Mouse (Mus musculus): ENCODE data around the gene Nos2. TPM values are rescaled to one million over a fixed set of nuclear protein-coding genes. Genes with fewer than 3 reads are reported as not detected.

The Nos2 gene
- 0.92 and 1.2 TPM in 2 replicates for polyA plus RNA-seq (2015; fragmentation: Nextera tagmentation; extraction: Ambion mirVana)

DNA sequence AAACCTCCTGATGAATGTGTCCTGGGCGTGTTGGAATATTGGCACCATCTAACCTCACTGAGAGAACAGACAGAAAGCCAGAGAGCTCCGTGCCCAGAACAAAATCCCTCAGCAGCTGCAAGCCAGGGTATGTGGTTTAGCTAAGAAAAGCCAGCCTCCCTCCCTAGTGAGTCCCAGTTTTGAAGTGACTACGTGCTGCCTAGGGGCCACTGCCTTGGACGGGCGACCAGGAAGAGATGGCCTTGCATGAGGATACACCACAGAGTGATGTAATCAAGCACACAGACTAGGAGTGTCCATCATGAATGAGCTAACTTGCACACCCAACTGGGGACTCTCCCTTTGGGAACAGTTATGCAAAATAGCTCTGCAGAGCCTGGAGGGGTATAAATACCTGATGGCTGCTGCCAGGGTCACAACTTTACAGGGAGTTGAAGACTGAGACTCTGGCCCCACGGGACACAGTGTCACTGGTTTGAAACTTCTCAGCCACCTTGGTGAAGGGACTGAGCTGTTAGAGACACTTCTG, at the start of gene Nos2:
Gene Nos2 (plus strand): TSS at position 377 of the 529 bp plus-strand sequence.
- WGBS = 50% methylated on average over 6 of the region's 6 CpGs
- H3K27ac ChIP-seq = no peak within 1 kb of the TSS
- no peak for TF ChIP-seq CTCF (IDR thresholded peaks at IDR 0.05; ENCODE audit: low read depth)
- no peak for ATAC-seq (replicated peaks; ENCODE audit: low FRiP score, low read depth)
- no peak within 1 kb of the TSS for H3K9ac ChIP-seq (ENCODE audit: low read depth, low read length)
- H3K9me3 ChIP-seq (replicated peaks; ENCODE audit: low read length) = no peaks in the 10 kb centered on the region
- DNase-seq (ENCODE audit: low spot score) = no peak
- H3K4me2 ChIP-seq (ENCODE audit: low read length) = no peak within 1 kb of the TSS
- peaks cover 14% of the 10 kb centered on the region for H3K27me3 ChIP-seq (ENCODE audit: insufficient read depth, low read length)
- H3K4me3 ChIP-seq (replicated peaks; ENCODE audit: low read depth, low read length) = no peak within 1 kb of the TSS
- no peaks in the 10 kb centered on the region for H3K36me3 ChIP-seq (ENCODE audit: insufficient read depth, low read length)
- no peaks in the 10 kb centered on the region; the same call in 1 of the 2 replicates for H3K4me1 ChIP-seq (replicated peaks; ENCODE audit: insufficient read depth, low read length)

DNA sequence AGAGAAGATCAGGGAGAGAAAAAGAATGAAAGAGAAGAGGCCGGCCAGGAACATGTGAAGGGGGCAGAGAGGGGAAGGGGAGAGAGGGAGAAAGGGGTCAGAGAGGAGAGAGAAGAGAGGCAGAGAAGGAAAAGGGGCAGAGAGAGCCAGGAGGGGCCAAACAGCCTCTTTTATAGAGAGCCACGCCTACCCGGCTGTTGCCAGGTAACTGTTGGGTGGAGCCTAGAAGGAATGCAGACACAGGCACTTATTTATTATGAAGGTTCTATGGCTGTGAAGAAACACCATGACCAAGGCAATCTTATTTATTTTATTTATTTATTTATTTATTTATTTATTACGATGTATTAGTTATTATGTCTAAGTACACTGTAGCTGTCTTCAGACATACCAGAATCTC, 49.7 kb upstream of the Nos2 start:
- H3K27ac ChIP-seq = no peak overlapping the region
- H3K4me3 ChIP-seq (replicated peaks; ENCODE audit: low read depth, low read length) = no peak overlapping the region
- no peak overlapping the region for H3K9ac ChIP-seq (ENCODE audit: low read depth, low read length)
- no peaks in the 10 kb centered on the region for H3K9me3 ChIP-seq (replicated peaks; ENCODE audit: low read length)
- no peak for TF ChIP-seq CTCF (IDR thresholded peaks at IDR 0.05; ENCODE audit: low read depth)
- no peaks in the 10 kb centered on the region for H3K4me1 ChIP-seq (replicated peaks; ENCODE audit: insufficient read depth, low read length)
- H3K27me3 ChIP-seq (ENCODE audit: insufficient read depth, low read length) = no peaks in the 10 kb centered on the region
- no peak for DNase-seq (ENCODE audit: low spot score)
- no peak for ATAC-seq (replicated peaks; ENCODE audit: low FRiP score, low read depth)
- no peaks in the 10 kb centered on the region for H3K36me3 ChIP-seq (ENCODE audit: insufficient read depth, low read length)
- WGBS = 82% methylated on average over 4 of the region's 4 CpGs
- H3K4me2 ChIP-seq (ENCODE audit: low read length) = no peak overlapping the region

DNA sequence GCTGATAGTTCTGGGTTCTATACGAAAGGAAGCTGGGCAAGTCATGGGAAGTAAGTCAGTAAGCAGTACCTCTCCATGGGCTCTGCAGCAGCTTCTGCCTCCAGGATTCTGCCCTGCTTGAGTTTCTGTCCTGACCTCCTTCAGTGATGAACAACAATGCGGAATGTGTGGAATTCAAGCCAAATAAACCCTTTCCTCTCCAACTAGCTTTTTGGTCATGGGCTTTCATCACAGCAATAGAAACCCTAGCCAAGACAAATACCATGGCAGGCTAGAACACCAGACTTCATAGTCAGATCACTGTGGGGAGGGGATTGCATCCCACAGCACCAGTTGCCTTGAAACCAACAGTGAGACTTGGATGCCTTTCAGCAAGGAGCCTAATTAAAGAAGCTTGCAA, 47.8 kb upstream of the Nos2 start:
- no peaks in the 10 kb centered on the region for H3K9me3 ChIP-seq (replicated peaks; ENCODE audit: low read length)
- H3K36me3 ChIP-seq (ENCODE audit: insufficient read depth, low read length) = no peaks in the 10 kb centered on the region
- no peak overlapping the region for H3K4me3 ChIP-seq (replicated peaks; ENCODE audit: low read depth, low read length)
- ATAC-seq (replicated peaks; ENCODE audit: low FRiP score, low read depth) (no peak), DNase-seq (ENCODE audit: low spot score) (peak; percentile 53)
- H3K4me2 ChIP-seq (ENCODE audit: low read length) = no peak overlapping the region
- H3K27me3 ChIP-seq (ENCODE audit: insufficient read depth, low read length) = no peaks in the 10 kb centered on the region
- no peak overlapping the region for H3K27ac ChIP-seq
- H3K9ac ChIP-seq (ENCODE audit: low read depth, low read length) = no peak overlapping the region
- WGBS = 37% methylated on average over 2 of the region's 2 CpGs
- H3K4me1 ChIP-seq (replicated peaks; ENCODE audit: insufficient read depth, low read length) = no peaks in the 10 kb centered on the region
- no peak for TF ChIP-seq CTCF (IDR thresholded peaks at IDR 0.05; ENCODE audit: low read depth)

DNA sequence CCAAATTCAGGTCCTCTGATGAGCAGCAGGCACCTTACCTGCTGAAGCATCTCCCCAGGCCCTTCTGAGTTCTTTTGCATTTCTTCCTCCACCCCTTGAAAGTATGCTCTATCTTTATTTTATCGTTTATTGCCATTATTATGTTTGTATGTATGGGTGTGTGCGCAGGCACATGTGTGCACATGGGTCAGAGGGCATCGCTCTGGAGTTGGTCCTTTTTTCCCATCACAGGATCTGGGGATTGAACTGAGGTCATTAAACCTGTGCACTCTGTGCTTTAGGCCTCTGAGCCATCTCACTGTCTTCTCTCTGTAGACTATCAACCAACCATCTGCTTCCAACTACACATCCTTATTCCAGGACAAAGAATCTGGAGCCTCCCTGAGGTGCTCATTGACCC, 40.9 kb upstream of the Nos2 start:
- H3K27me3 ChIP-seq (ENCODE audit: insufficient read depth, low read length) = no peaks in the 10 kb centered on the region
- WGBS = 92% methylated on average over 3 of the region's 3 CpGs

DNA sequence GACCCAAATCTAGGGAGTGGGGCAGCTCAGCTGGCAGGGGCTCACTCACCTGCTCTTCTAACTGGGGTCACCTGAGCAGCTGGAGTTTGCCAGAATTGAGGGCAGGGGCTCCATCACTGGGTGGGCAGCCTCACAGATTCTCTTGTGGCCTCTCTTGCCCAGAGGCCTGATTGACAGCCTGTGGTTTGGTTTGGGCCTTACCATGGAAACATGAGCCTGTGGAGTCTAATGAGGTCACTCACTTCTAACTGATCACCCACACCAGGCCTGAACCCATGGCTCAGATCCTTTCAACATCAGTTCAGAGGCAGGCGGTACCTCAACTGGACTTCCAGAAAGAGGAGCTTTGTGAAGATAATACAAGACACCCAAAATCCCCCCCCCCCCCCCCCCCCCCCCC, 33.9 kb upstream of the Nos2 start:
- ATAC-seq (replicated peaks; ENCODE audit: low FRiP score, low read depth) (no peak), DNase-seq (ENCODE audit: low spot score) (no peak)
- H3K4me3 ChIP-seq (replicated peaks; ENCODE audit: low read depth, low read length) = no peak overlapping the region
- H3K4me2 ChIP-seq (ENCODE audit: low read length) = no peak overlapping the region
- 55% methylated on average over 1 of the region's 1 CpGs for WGBS
- no peaks in the 10 kb centered on the region for H3K9me3 ChIP-seq (replicated peaks; ENCODE audit: low read length)
- no peaks in the 10 kb centered on the region for H3K27me3 ChIP-seq (ENCODE audit: insufficient read depth, low read length)
- H3K27ac ChIP-seq = no peak overlapping the region
- H3K36me3 ChIP-seq (ENCODE audit: insufficient read depth, low read length) = no peaks in the 10 kb centered on the region
- no peaks in the 10 kb centered on the region for H3K4me1 ChIP-seq (replicated peaks; ENCODE audit: insufficient read depth, low read length)
- H3K9ac ChIP-seq (ENCODE audit: low read depth, low read length) = no peak overlapping the region
- no peak for TF ChIP-seq CTCF (IDR thresholded peaks at IDR 0.05; ENCODE audit: low read depth)

More for the DNA sequence above, 40.9 kb upstream of the Nos2 start:
- Histone ChIP-seq H3K4me1 (replicated peaks; ENCODE audit: insufficient read depth, low read length) (no peaks in the 10 kb centered on the region), H3K4me2 (ENCODE audit: low read length) (no peak overlapping the region), H3K27ac (no peak overlapping the region), H3K4me3 (replicated peaks; ENCODE audit: low read depth, low read length) (no peak overlapping the region), H3K9ac (ENCODE audit: low read depth, low read length) (no peak overlapping the region), H3K9me3 (replicated peaks; ENCODE audit: low read length) (no peaks in the 10 kb centered on the region), H3K36me3 (ENCODE audit: insufficient read depth, low read length) (no peaks in the 10 kb centered on the region)
- ATAC-seq (replicated peaks; ENCODE audit: low FRiP score, low read depth) = no peak
- TF ChIP-seq CTCF (IDR thresholded peaks at IDR 0.05; ENCODE audit: low read depth) = no peak
- no peak for DNase-seq (ENCODE audit: low spot score)

DNA sequence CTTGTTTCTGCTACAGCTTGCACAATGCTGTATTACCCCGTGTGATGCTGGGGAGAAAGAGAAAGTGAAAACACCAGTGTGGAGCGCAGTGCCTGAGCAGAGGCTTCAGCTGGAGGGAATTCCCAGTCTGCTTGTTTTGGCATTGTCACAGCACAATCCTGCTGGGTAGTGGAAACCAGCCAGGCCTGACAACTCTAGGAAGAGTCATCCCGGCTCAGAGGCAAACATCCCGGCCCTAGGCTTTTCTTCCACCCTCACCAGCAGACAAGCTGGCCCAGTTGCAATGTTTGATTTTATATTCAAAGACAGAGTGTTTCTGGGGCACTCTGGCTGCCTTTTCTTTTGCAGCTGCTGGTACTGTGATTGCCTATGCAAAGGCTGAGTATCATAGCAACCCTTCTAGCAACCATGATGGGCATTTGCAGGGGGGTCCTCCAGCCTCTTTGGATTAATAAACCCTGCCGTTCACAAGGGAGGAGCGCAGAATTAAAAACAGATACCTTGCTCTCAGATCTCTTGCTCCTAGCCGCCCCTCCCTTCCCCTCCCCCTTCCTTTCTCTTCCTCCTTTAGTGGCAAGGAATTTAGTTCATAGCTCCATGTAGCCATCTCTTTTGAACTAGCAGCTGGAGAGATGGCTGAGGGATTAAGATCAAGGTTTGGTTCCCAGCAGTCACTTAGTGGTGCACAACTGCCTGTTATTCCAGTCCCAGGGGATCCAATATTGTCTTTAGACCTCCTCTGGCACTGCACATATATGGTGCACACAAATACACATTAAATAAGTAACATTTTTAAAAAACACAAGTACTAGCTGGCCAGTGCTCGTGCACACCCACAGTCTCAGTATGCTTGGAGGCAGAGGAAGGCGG, 33.2 kb upstream of the Nos2 start:
- peak; percentile 83 for DNase-seq (ENCODE audit: low spot score)
- Histone ChIP-seq H3K9ac (ENCODE audit: low read depth, low read length) (no peak overlapping the region), H3K27me3 (ENCODE audit: insufficient read depth, low read length) (no peaks in the 10 kb centered on the region), H3K36me3 (ENCODE audit: insufficient read depth, low read length) (no peaks in the 10 kb centered on the region), H3K4me3 (replicated peaks; ENCODE audit: low read depth, low read length) (no peak overlapping the region), H3K9me3 (replicated peaks; ENCODE audit: low read length) (no peaks in the 10 kb centered on the region), H3K4me1 (replicated peaks; ENCODE audit: insufficient read depth, low read length) (no peaks in the 10 kb centered on the region), H3K4me2 (ENCODE audit: low read length) (0 out of 2 replicates have a peak overlapping the region, but pooled peaks have one; percentile 2), H3K27ac (peak overlapping the region; percentile 31; the same call in 1 of the 2 replicates)
- TF ChIP-seq CTCF (IDR thresholded peaks at IDR 0.05; ENCODE audit: low read depth) = no peak
- ATAC-seq (replicated peaks; ENCODE audit: low FRiP score, low read depth) = no peak
- WGBS = 42% methylated on average over 9 of the region's 9 CpGs

Measured in kidney, postnatal 0 days (tissue).